Mouse (Mus musculus) thymus, adult 2 months (tissue): ENCODE data around the gene Usp29. TPM values are rescaled to one million over a fixed set of nuclear protein-coding genes. Genes with fewer than 3 reads are reported as not detected.

Experiments
- DNase-seq: peaks from one replicate; pipeline ENCODE4 v3.0.0; 2021
- H3K27ac ChIP-seq: fragments of 200-500 bp; 2 replicates; pipeline ENCODE4 v1.5.1; 2012; ENCODE audit warnings: low read length, control low read depth; ENCODE audit not compliant: control insufficient read depth, insufficient read depth
- H3K27me3 ChIP-seq: fragments of 200-500 bp; 2 replicates; pipeline ENCODE4 v1.6.1; 2012; ENCODE audit warnings: mild to moderate bottlenecking, low read length, moderate library complexity, mixed read lengths; ENCODE audit not compliant: control insufficient read depth, insufficient read depth
- H3K36me3 ChIP-seq: fragments of 200-500 bp; 2 replicates; pipeline ENCODE4 v1.6.1; 2012; ENCODE audit warnings: mild to moderate bottlenecking, low read length, moderate library complexity; ENCODE audit not compliant: control insufficient read depth, insufficient read depth
- H3K4me1 ChIP-seq: fragments of 200-500 bp; replicated peaks from 2 replicates; pipeline ENCODE4 v1.6.1; 2012; ENCODE audit warnings: low read length; ENCODE audit not compliant: control insufficient read depth, insufficient read depth
- H3K4me3 ChIP-seq: fragments of 200-500 bp; 2 replicates; pipeline ENCODE4 v1.5.1; 2012; ENCODE audit warnings: mild to moderate bottlenecking, low read length, control low read depth, moderate library complexity; ENCODE audit not compliant: control insufficient read depth, insufficient read depth
- CTCF ChIP-seq: fragments of 200-500 bp; IDR thresholded peaks from 2 replicates; pipeline ENCODE4 v1.5.1; 2012; ENCODE audit warnings: mild to moderate bottlenecking, control low read depth, low read length, moderate library complexity, borderline replicate concordance; ENCODE audit not compliant: control insufficient read depth, poor library complexity, insufficient read depth; ENCODE audit errors: extremely low read depth
- POLR2A ChIP-seq: fragments of 200-500 bp; IDR thresholded peaks from 2 replicates; pipeline ENCODE4 v1.6.1; 2012; ENCODE audit warnings: mild to moderate bottlenecking, low read length, control low read depth, moderate library complexity; ENCODE audit not compliant: control insufficient read depth, poor library complexity, insufficient read depth; ENCODE audit errors: extremely low read depth
- WGBS: fragments of 180-500 bp; shearing (Covaris S2); methylation state at CpG from one replicate; pipeline ENCODE4 v1.1.7; 2018; 5-methylcytosine and 5-hydroxymethylcytosine counted together
- polyA plus RNA-seq: library from polyadenylated mRNA; depleted of rRNA; stranded (reverse); fragments of >200 nt; gene quantifications from 2 replicates; pipeline ENCODE4 v1.2.3, GENCODE M21; 2012

Usp29 gene
- polyA plus RNA-seq, 1 experiment = not detected

- H3K36me3 ChIP-seq = no peaks in the 10 kb centered on the region
- WGBS = 69% methylated on average over 5 of the region's 5 CpGs
- no peaks in the 10 kb centered on the region for H3K27me3 ChIP-seq
- H3K4me3 ChIP-seq = no peak overlapping the region
- no peaks in the 10 kb centered on the region for H3K4me1 ChIP-seq
- no peak for TF ChIP-seq CTCF
- TF ChIP-seq POLR2A = no peak
- DNase-seq = no peak
- no peak overlapping the region for H3K27ac ChIP-seq
These were observed 48.8 kb downstream of the Usp29 start for GRCm38 (mm10) chr7:6779172-6779571.

DNA sequence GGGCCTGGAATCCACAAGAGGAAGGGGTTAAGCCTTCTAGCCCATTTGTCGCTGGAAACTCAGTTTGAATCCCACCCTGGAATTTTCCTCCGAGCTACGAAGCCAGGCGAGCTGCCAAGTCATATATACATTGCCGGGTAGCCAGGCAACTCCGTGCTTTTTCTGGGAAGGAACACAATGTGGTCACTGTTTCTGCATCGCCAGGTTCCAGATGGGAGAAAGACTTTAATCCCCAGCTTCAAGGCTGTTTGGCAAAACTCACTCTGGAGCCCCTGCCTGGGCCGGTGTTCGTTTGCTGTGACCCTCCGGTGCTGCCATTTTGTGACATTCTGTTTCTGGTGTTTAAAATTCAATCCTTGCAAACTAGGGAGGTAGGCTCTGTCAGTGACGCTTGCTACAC is 51.2 kb downstream of the Usp29 start:
- Histone ChIP-seq H3K27ac (no peak overlapping the region), H3K4me3 (no peak overlapping the region), H3K27me3 (no peaks in the 10 kb centered on the region), H3K36me3 (no peaks in the 10 kb centered on the region), H3K4me1 (no peaks in the 10 kb centered on the region)
- WGBS = 91% methylated on average over 11 of the region's 11 CpGs
- TF ChIP-seq POLR2A (no peak), CTCF (no peak)
- DNase-seq = no peak

DNA sequence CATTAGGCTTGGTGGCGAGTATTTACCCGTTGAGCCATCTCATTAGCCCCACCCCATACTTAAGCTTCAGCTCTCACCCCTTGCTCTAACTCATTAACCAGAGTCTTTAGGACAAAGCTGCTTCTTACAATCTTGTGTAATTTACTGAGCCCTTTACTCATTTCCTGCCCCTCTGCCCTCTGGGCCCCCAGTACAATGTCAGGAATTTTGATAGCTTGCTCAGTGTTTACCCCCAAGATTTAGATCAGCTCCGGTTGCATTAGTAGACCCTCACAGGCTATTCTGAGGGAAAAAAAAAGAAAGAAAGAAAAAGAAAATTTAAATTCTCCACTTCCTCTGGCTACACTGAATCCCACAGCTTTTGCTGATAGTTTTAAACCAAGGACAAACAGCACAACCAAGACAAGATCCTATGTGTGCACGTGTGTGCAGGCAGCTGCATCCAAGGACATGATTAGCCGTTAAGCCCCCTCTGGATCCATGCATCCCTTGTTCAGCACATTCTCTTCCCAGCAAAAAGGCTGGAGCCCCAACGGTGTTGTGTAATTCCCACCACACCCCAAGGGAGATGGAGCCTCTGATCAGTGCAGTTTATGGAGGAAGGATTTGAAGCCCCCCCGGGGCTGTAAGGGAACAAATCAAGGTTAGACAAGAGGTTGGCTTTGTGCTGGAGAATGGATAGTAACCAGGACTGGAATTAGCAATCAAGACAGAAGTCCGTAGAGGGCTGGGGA is 54.1 kb downstream of the Usp29 start:
- H3K27ac ChIP-seq = no peak overlapping the region
- WGBS = 34% methylated on average over 8 of the region's 8 CpGs
- no peaks in the 10 kb centered on the region for H3K36me3 ChIP-seq
- no peaks in the 10 kb centered on the region for H3K4me1 ChIP-seq
- no peak overlapping the region for H3K4me3 ChIP-seq
- TF ChIP-seq CTCF (no peak), POLR2A (no peak)
- no peaks in the 10 kb centered on the region for H3K27me3 ChIP-seq
- DNase-seq = no peak

GRCm38 (mm10) chr7:6787000-6787399 is 56.6 kb downstream of the Usp29 start:
- no peaks in the 10 kb centered on the region for H3K36me3 ChIP-seq
- no peak for DNase-seq
- no peak for TF ChIP-seq POLR2A
- TF ChIP-seq CTCF = no peak
- WGBS = 34% methylated on average over 2 of the region's 2 CpGs
- H3K4me1 ChIP-seq = no peaks in the 10 kb centered on the region
- no peak overlapping the region for H3K4me3 ChIP-seq
- no peaks in the 10 kb centered on the region for H3K27me3 ChIP-seq
- no peak overlapping the region for H3K27ac ChIP-seq

DNA sequence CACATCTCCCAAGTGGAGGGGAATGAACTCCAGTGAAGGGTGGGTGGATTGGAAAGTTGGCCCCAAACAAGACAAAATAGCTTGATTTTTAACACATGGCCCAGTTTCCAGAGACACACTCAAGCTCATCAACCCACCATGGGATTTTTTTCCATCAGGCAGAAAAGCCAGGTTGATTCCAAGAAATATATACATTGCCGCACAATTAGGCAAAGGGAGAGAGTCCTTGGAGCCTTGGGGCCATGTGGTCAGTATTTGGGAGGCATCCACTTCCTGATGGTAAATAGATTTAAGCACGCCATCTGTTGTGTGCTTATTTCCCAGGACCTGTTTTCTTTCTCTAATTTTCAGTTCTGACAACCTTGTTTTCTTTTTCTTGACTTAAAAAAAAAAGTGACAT is 57.7 kb downstream of the Usp29 start:
- 93% methylated on average over 2 of the region's 2 CpGs for WGBS
- Histone ChIP-seq H3K27ac (no peak overlapping the region), H3K27me3 (no peaks in the 10 kb centered on the region), H3K36me3 (no peaks in the 10 kb centered on the region), H3K4me1 (no peaks in the 10 kb centered on the region), H3K4me3 (no peak overlapping the region)
- no peak for TF ChIP-seq CTCF
- TF ChIP-seq POLR2A = no peak
- DNase-seq = no peak

- H3K27ac ChIP-seq = no peak overlapping the region
- H3K4me1 ChIP-seq = no peaks in the 10 kb centered on the region
- no peaks in the 10 kb centered on the region for H3K36me3 ChIP-seq
- no peak for DNase-seq
- no peak overlapping the region for H3K4me3 ChIP-seq
- no peaks in the 10 kb centered on the region for H3K27me3 ChIP-seq
- TF ChIP-seq POLR2A (no peak), CTCF (no peak)
- WGBS = 87% methylated on average over 9 of the region's 9 CpGs
These were observed 61.1 kb downstream of the Usp29 start for GRCm38 (mm10) chr7:6791286-6792065.

DNA sequence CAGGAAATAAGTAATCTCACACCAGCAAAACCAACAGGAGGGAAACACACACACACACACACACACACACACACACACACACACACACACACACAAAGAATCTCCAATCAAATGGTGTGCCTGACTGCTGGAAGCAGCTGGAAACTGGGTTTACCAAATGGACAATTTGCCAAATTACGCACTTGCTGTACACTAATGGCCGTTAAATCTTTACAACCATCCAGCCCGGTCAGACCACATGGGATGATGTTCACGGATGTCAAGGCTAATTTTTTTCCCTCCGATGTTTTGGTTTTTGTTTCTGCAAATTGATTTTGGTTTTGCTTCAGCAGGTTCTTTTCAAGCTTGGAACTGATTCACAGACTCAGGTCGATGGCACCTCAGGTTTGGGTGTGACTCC is 62.9 kb downstream of the Usp29 start:
- Histone ChIP-seq H3K36me3 (no peaks in the 10 kb centered on the region), H3K27ac (no peak overlapping the region), H3K27me3 (no peaks in the 10 kb centered on the region), H3K4me1 (no peaks in the 10 kb centered on the region), H3K4me3 (no peak overlapping the region)
- DNase-seq = no peak
- TF ChIP-seq CTCF (no peak), POLR2A (no peak)
- 93% methylated on average over 6 of the region's 6 CpGs for WGBS
